Mouse (Mus musculus): ENCODE measurements around the gene Tmem87b. TPM values are rescaled to one million over a fixed set of nuclear protein-coding genes. Genes with fewer than 3 reads are reported as not detected.
A peak's percentile ranks its signal among the peaks of the same experiment; 100 is the strongest.

The Tmem87b gene
- polyA plus RNA-seq, 1 experiment from 2014 or later: 26.8 TPM

GRCm38 (mm10) chr2:128887866-128888550, 70.1 kb downstream of the Tmem87b start:
- Histone ChIP-seq H3K27ac (replicated peaks; ENCODE audit: low read depth, low read length) (no peak overlapping the region), H3K4me2 (ENCODE audit: low read depth, low read length) (no peak overlapping the region), H3K27me3 (replicated peaks; ENCODE audit: control insufficient read depth, insufficient read depth, low read length) (no peaks in the 10 kb centered on the region), H3K9ac (ENCODE audit: low read depth, low read length) (no peak overlapping the region), H3K4me3 (ENCODE audit: low read depth, low read length) (no peak overlapping the region), H3K9me3 (ENCODE audit: control insufficient read depth, low read length) (peaks cover 6% of the 10 kb centered on the region; the same call in 1 of the 2 replicates), H3K4me1 (ENCODE audit: control insufficient read depth, insufficient read depth, low read length) (peaks cover 4% of the 10 kb centered on the region; the same call in 1 of the 2 replicates), H3K36me3 (ENCODE audit: control insufficient read depth, insufficient read depth, low read length) (no peaks in the 10 kb centered on the region)
- DNase-seq (ENCODE audit: low spot score) (no peak), ATAC-seq (ENCODE audit: low read depth) (no peak)
- WGBS: 54% methylated on average over 6 of the region's 6 CpGs

- DNase-seq (ENCODE audit: low spot score): no peak
- WGBS: 89% methylated on average over 4 of the region's 4 CpGs
Observed at GRCm38 (mm10) chr2:128890661-128891335, 72.9 kb downstream of the Tmem87b start.

GRCm38 (mm10) chr2:128892180-128892721, 74.3 kb downstream of the Tmem87b start:
- H3K9ac ChIP-seq (ENCODE audit: low read depth, low read length): peak overlapping the region; percentile 42; the same call in 1 of the 2 replicates
- peaks cover 6% of the 10 kb centered on the region; the same call in 1 of the 2 replicates for H3K9me3 ChIP-seq (ENCODE audit: control insufficient read depth, low read length)
- peaks cover 4% of the 10 kb centered on the region; the same call in 1 of the 2 replicates for H3K4me1 ChIP-seq (ENCODE audit: control insufficient read depth, insufficient read depth, low read length)
- no peaks in the 10 kb centered on the region for H3K36me3 ChIP-seq (ENCODE audit: control insufficient read depth, insufficient read depth, low read length)
- 7% methylated on average over 19 of the region's 37 CpGs for WGBS
- DNase-seq (ENCODE audit: low spot score) (peak; percentile 52), ATAC-seq (ENCODE audit: low read depth) (peak; percentile 82)
- peak overlapping the region; percentile 69 for H3K4me2 ChIP-seq (ENCODE audit: low read depth, low read length)
- H3K27ac ChIP-seq (replicated peaks; ENCODE audit: low read depth, low read length): no peak overlapping the region
- no peaks in the 10 kb centered on the region for H3K27me3 ChIP-seq (replicated peaks; ENCODE audit: control insufficient read depth, insufficient read depth, low read length)
- H3K4me3 ChIP-seq (ENCODE audit: low read depth, low read length): peak overlapping the region; percentile 34

More at GRCm38 (mm10) chr2:128890661-128891335, 72.9 kb downstream of the Tmem87b start:
- H3K9ac ChIP-seq (ENCODE audit: low read depth, low read length): no peak overlapping the region
- H3K27me3 ChIP-seq (replicated peaks; ENCODE audit: control insufficient read depth, insufficient read depth, low read length): no peaks in the 10 kb centered on the region
- peaks cover 6% of the 10 kb centered on the region; the same call in 1 of the 2 replicates for H3K9me3 ChIP-seq (ENCODE audit: control insufficient read depth, low read length)
- no peak overlapping the region for H3K4me2 ChIP-seq (ENCODE audit: low read depth, low read length)
- H3K4me1 ChIP-seq (ENCODE audit: control insufficient read depth, insufficient read depth, low read length): peaks cover 4% of the 10 kb centered on the region; the same call in 1 of the 2 replicates
- H3K4me3 ChIP-seq (ENCODE audit: low read depth, low read length): no peak overlapping the region
- H3K36me3 ChIP-seq (ENCODE audit: control insufficient read depth, insufficient read depth, low read length): no peaks in the 10 kb centered on the region
- no peak overlapping the region for H3K27ac ChIP-seq (replicated peaks; ENCODE audit: low read depth, low read length)
- no peak for ATAC-seq (ENCODE audit: low read depth)

GRCm38 (mm10) chr2:128902843-128903242, 84.9 kb downstream of the Tmem87b start:
- Histone ChIP-seq H3K27ac (replicated peaks; ENCODE audit: low read depth, low read length) (no peak overlapping the region), H3K4me3 (ENCODE audit: low read depth, low read length) (no peak overlapping the region), H3K4me1 (ENCODE audit: control insufficient read depth, insufficient read depth, low read length) (no peaks in the 10 kb centered on the region), H3K4me2 (ENCODE audit: low read depth, low read length) (no peak overlapping the region), H3K36me3 (ENCODE audit: control insufficient read depth, insufficient read depth, low read length) (no peaks in the 10 kb centered on the region), H3K9ac (ENCODE audit: low read depth, low read length) (no peak overlapping the region), H3K9me3 (ENCODE audit: control insufficient read depth, low read length) (peaks cover 11% of the 10 kb centered on the region; the same call in 1 of the 2 replicates), H3K27me3 (replicated peaks; ENCODE audit: control insufficient read depth, insufficient read depth, low read length) (no peaks in the 10 kb centered on the region)
- WGBS: 79% methylated on average over 6 of the region's 6 CpGs
- no peak for DNase-seq (ENCODE audit: low spot score)
- ATAC-seq (ENCODE audit: low read depth): no peak

GRCm38 (mm10) chr2:128903661-128904060, 85.7 kb downstream of the Tmem87b start:
- H3K4me1 ChIP-seq (ENCODE audit: control insufficient read depth, insufficient read depth, low read length): no peaks in the 10 kb centered on the region
- H3K4me2 ChIP-seq (ENCODE audit: low read depth, low read length): no peak overlapping the region
- no peak overlapping the region for H3K27ac ChIP-seq (replicated peaks; ENCODE audit: low read depth, low read length)
- H3K9ac ChIP-seq (ENCODE audit: low read depth, low read length): no peak overlapping the region
- H3K36me3 ChIP-seq (ENCODE audit: control insufficient read depth, insufficient read depth, low read length): no peaks in the 10 kb centered on the region
- whole genome bisulfite sequencing: 68% methylated on average over 3 of the region's 3 CpGs
- no peak overlapping the region for H3K4me3 ChIP-seq (ENCODE audit: low read depth, low read length)
- H3K27me3 ChIP-seq (replicated peaks; ENCODE audit: control insufficient read depth, insufficient read depth, low read length): no peaks in the 10 kb centered on the region
- H3K9me3 ChIP-seq (ENCODE audit: control insufficient read depth, low read length): peaks cover 11% of the 10 kb centered on the region; the same call in 1 of the 2 replicates
- DNase-seq (ENCODE audit: low spot score): no peak
- no peak for ATAC-seq (ENCODE audit: low read depth)

Other genes starting within 250 kb of the Tmem87b start
- gene Spdye4c, start 226.9 kb upstream of the Tmem87b start, polyA plus RNA-seq (2014; fragmentation: Nextera tagmentation; extraction: Ambion mirVana): not detected in 2 replicates
- 57.4 and 60.0 TPM in 2 replicates for gene Anapc1, start 130.7 kb upstream of the Tmem87b start, polyA plus RNA-seq (2014; fragmentation: Nextera tagmentation; extraction: Ambion mirVana)
- gene Mertk, start 119.2 kb upstream of the Tmem87b start, polyA plus RNA-seq (2014; fragmentation: Nextera tagmentation; extraction: Ambion mirVana): 9.6 and 9.8 TPM in 2 replicates
- 9.1 and 9.8 TPM in 2 replicates for gene Fbln7, start 44.9 kb downstream of the Tmem87b start, polyA plus RNA-seq (2014; fragmentation: Nextera tagmentation; extraction: Ambion mirVana)
- gene Zc3h8, start 126.0 kb downstream of the Tmem87b start, polyA plus RNA-seq (2014; fragmentation: Nextera tagmentation; extraction: Ambion mirVana): 7.1 and 7.3 TPM in 2 replicates
- 1.4 and 2.3 TPM in 2 replicates for gene Zc3h6, start 149.3 kb downstream of the Tmem87b start, polyA plus RNA-seq (2014; fragmentation: Nextera tagmentation; extraction: Ambion mirVana)
- 15.8 and 16.8 TPM in 2 replicates for gene Gm10762, start 149.6 kb downstream of the Tmem87b start, polyA plus RNA-seq (2014; fragmentation: Nextera tagmentation; extraction: Ambion mirVana)
- gene Vinac1, start 230.1 kb downstream of the Tmem87b start, polyA plus RNA-seq (2014; fragmentation: Nextera tagmentation; extraction: Ambion mirVana): 0.18 and 0.20 TPM in 2 replicates
- gene Ttl, start 247.8 kb downstream of the Tmem87b start, polyA plus RNA-seq (2014; fragmentation: Nextera tagmentation; extraction: Ambion mirVana): 18.4 and 19.5 TPM in 2 replicates